Mouse (Mus musculus) hindbrain, embryonic 12.5 days (tissue): ENCODE data around the gene Scel. TPM values are rescaled to one million over a fixed set of nuclear protein-coding genes. Genes with fewer than 3 reads are reported as not detected.

Experiments
- ATAC-seq: fragments of 200-750 bp; cut with Nextera tagmentation; 2 replicates; pipeline ENCODE4 v1.8.0; 2017; ENCODE audit warnings: moderate TSS enrichment; ENCODE audit not compliant: low FRiP score
- H3K27ac ChIP-seq: fragments of 300-500 bp; sonication (generic); 2 replicates; pipeline ENCODE4 v1.5.1; 2016; ENCODE audit warnings: mild to moderate bottlenecking
- H3K27me3 ChIP-seq: fragments of 300-500 bp; sonication (generic); 2 replicates; pipeline ENCODE4 v1.6.1; 2016; ENCODE audit warnings: mild to moderate bottlenecking
- H3K36me3 ChIP-seq: fragments of 300-500 bp; sonication (generic); 2 replicates; pipeline ENCODE4 v1.6.1; 2016; ENCODE audit warnings: mild to moderate bottlenecking
- H3K4me1 ChIP-seq: fragments of 300-500 bp; sonication (generic); 2 replicates; pipeline ENCODE4 v1.6.1; 2016
- H3K4me2 ChIP-seq: fragments of 300-500 bp; sonication (generic); replicated peaks from 2 replicates; pipeline ENCODE4 v1.6.1; 2016; ENCODE audit warnings: mild to moderate bottlenecking
- H3K4me3 ChIP-seq: fragments of 300-500 bp; sonication (generic); 2 replicates; pipeline ENCODE4 v1.5.1; 2016; ENCODE audit warnings: mild to moderate bottlenecking
- H3K9ac ChIP-seq: fragments of 300-500 bp; sonication (generic); 2 replicates; pipeline ENCODE4 v1.6.1; 2016; ENCODE audit warnings: mild to moderate bottlenecking, moderate library complexity
- H3K9me3 ChIP-seq: fragments of 300-500 bp; sonication (generic); replicated peaks from 2 replicates; pipeline ENCODE4 v1.6.1; 2016; ENCODE audit warnings: mild to moderate bottlenecking
- WGBS: fragments of 180-500 bp; shearing (Covaris S2); methylation state at CpG from one replicate; pipeline ENCODE4 v1.1.7; 2016; 5-methylcytosine and 5-hydroxymethylcytosine counted together
- polyA plus RNA-seq: library from polyadenylated mRNA; unstranded; fragments of >200 nt; fragmentation: Nextera tagmentation; extraction: Ambion mirVana; gene quantifications from 2 replicates; pipeline ENCODE4 v1.2.1, GENCODE M21; 2016

Scel gene
- polyA plus RNA-seq, 1 experiment from 2014 or later, result 0.12 TPM

GRCm38 (mm10) chr14:103481514-103481913, 31.6 kb upstream of the Scel start:
- Histone ChIP-seq H3K9ac (no peak overlapping the region), H3K4me1 (no peaks in the 10 kb centered on the region), H3K9me3 (no peaks in the 10 kb centered on the region)

DNA sequence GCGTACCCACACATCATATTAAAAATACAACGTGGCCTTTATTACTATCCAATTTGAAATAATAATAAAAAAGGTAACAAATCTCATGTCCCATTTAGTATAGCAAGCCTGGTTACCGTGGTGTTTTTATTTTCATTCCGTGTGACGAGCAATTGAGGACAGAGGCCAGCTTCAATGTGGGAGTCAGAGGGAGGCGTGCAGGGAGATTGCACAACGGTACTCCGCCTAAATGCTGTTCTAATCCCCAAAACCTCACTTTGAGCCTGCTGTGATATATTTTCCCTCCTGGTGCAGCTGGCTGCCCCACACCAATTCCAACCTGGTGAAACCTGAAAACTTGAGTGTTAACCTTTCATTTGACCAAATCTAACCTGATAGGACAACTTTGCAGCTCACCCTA, 27.5 kb upstream of the Scel start:
- no peak for ATAC-seq

More at GRCm38 (mm10) chr14:103481514-103481913, 31.6 kb upstream of the Scel start:
- Histone ChIP-seq H3K27ac (no peak overlapping the region), H3K27me3 (no peaks in the 10 kb centered on the region), H3K36me3 (no peaks in the 10 kb centered on the region), H3K4me2 (no peak overlapping the region), H3K4me3 (no peak overlapping the region)
- no peak for ATAC-seq
- WGBS, result 85% methylated on average over 7 of the region's 7 CpGs

GRCm38 (mm10) chr14:103486974-103487373, 26.2 kb upstream of the Scel start:
- Histone ChIP-seq H3K4me3 (no peak overlapping the region), H3K36me3 (no peaks in the 10 kb centered on the region), H3K4me2 (no peak overlapping the region), H3K9ac (no peak overlapping the region), H3K27ac (no peak overlapping the region), H3K9me3 (0 out of 2 replicates have a peak, but pooled peaks cover 5% of the 10 kb centered on the region), H3K27me3 (no peaks in the 10 kb centered on the region), H3K4me1 (no peaks in the 10 kb centered on the region)
- WGBS, result 93% methylated on average over 5 of the region's 5 CpGs
- no peak for ATAC-seq

More for the DNA sequence above, 27.5 kb upstream of the Scel start:
- Histone ChIP-seq H3K27me3 (no peaks in the 10 kb centered on the region), H3K36me3 (no peaks in the 10 kb centered on the region), H3K4me1 (no peaks in the 10 kb centered on the region), H3K27ac (no peak overlapping the region), H3K9ac (no peak overlapping the region), H3K4me2 (no peak overlapping the region), H3K4me3 (no peak overlapping the region), H3K9me3 (no peaks in the 10 kb centered on the region)
- 93% methylated on average over 8 of the region's 8 CpGs for whole genome bisulfite sequencing

DNA sequence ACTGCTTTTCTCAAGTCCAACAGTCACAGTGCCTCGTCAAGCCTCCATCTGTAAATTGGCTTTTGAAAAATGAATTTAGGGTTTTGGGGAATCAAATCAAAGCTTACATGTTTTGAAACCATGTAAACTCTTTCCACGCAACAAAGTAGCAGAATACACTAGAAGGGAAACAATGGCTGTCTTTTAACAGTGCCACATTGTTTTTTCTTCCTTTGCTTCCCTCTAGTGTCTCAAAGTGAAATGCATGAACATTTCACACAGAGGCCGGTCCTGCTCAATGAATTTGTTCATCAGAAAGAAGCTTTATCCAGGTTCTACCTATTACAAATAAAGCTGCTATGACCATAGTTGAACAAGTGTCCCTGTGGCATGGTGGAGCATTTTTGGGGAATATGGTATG, 24.5 kb upstream of the Scel start:
- no peak for ATAC-seq
- WGBS, result 71% methylated on average over 3 of the region's 3 CpGs
- H3K4me2 ChIP-seq, result no peak overlapping the region

DNA sequence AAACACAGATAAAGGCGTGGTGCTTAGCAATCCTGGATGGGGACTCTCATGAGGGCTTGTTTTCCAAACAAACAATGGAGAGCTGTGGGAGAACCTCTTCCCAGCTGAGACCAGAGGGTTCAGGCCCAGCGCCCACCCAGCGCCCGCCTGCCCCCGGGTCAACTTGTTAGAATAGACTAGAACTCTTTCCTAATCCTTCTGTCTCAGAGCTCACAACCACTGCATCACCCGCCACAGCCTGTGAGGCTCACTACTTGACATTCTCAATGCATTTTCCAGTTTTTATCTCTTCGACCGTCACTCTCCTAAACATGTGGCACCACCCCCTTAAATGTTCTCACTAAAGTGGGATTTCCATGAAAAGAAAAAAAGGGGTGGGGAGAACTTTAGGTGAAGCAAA, 14.9 kb upstream of the Scel start:
- Histone ChIP-seq H3K4me2 (no peak overlapping the region), H3K27me3 (no peaks in the 10 kb centered on the region), H3K4me3 (no peak overlapping the region), H3K9me3 (no peaks in the 10 kb centered on the region; the same call in 1 of the 2 replicates), H3K36me3 (no peaks in the 10 kb centered on the region), H3K4me1 (peaks cover 11% of the 10 kb centered on the region; the same call in 1 of the 2 replicates), H3K27ac (no peak overlapping the region), H3K9ac (no peak overlapping the region)
- 60% methylated on average over 8 of the region's 8 CpGs for WGBS
- no peak for ATAC-seq

More for the DNA sequence above, 24.5 kb upstream of the Scel start:
- H3K4me3 ChIP-seq, result no peak overlapping the region
- no peak overlapping the region for H3K9ac ChIP-seq
- H3K9me3 ChIP-seq, result peaks cover 5% of the 10 kb centered on the region; the same call in 1 of the 2 replicates
- no peaks in the 10 kb centered on the region for H3K36me3 ChIP-seq
- H3K27me3 ChIP-seq, result no peaks in the 10 kb centered on the region
- H3K4me1 ChIP-seq, result no peaks in the 10 kb centered on the region
- H3K27ac ChIP-seq, result no peak overlapping the region

DNA sequence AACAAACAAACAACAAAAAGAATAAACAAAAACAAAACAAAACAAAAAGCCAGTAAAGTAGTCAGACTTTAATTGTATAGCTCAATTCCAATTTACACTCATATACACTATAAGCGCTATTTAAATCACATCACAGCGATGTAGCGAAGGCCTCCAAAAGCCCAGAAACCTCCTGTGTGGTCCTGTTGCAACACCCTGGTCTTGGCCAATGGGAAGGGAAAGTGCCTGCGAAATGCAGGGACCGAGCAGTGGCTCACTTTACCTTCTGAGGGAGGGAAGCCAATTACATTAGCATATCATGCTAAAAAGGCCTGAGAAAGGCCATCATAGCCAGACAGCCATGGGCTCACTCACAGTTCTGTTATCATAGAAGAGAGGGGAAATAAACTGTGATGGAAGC, 14.5 kb upstream of the Scel start:
- Histone ChIP-seq H3K27me3 (no peaks in the 10 kb centered on the region), H3K4me1 (peaks cover 11% of the 10 kb centered on the region; the same call in 1 of the 2 replicates), H3K36me3 (no peaks in the 10 kb centered on the region), H3K4me3 (no peak overlapping the region), H3K4me2 (no peak overlapping the region), H3K9me3 (no peaks in the 10 kb centered on the region), H3K27ac (no peak overlapping the region), H3K9ac (no peak overlapping the region)
- 79% methylated on average over 5 of the region's 5 CpGs for WGBS
- no peak for ATAC-seq

DNA sequence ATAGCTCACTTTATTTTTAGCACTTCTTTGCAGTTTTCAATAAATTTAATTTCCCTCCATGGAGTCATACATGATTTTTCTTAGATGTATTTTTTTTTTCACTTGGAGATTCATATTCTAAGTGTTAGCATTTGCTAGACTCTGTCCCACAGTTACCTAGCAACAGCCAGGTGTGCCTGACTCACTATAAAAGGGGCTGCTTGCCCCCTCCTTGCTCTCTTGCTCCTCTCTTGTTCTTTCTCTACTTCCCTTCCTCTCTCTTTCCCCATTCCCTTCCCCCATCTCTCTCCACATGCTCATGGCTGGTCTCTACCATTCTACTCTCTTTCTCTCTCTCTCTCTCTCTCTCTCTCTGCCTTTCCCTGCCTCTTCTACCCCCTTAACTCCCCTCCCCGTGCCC, 14.1 kb upstream of the Scel start:
- Histone ChIP-seq H3K9ac (no peak overlapping the region), H3K4me3 (no peak overlapping the region), H3K27me3 (no peaks in the 10 kb centered on the region), H3K36me3 (no peaks in the 10 kb centered on the region), H3K4me1 (peaks cover 11% of the 10 kb centered on the region; the same call in 1 of the 2 replicates), H3K4me2 (no peak overlapping the region), H3K9me3 (no peaks in the 10 kb centered on the region), H3K27ac (no peak overlapping the region)
- no peak for ATAC-seq
- WGBS, result 26% methylated on average over 1 of the region's 1 CpGs

GRCm38 (mm10) chr14:103500309-103500708, 12.8 kb upstream of the Scel start:
- Histone ChIP-seq H3K4me2 (no peak overlapping the region), H3K4me3 (no peak overlapping the region), H3K9me3 (no peaks in the 10 kb centered on the region), H3K27ac (no peak overlapping the region), H3K9ac (no peak overlapping the region), H3K27me3 (no peaks in the 10 kb centered on the region), H3K4me1 (peaks cover 11% of the 10 kb centered on the region; the same call in 1 of the 2 replicates), H3K36me3 (no peaks in the 10 kb centered on the region)
- WGBS, result 21% methylated on average over 7 of the region's 7 CpGs
- ATAC-seq, result no peak

GRCm38 (mm10) chr14:103500941-103501340, 12.2 kb upstream of the Scel start:
- no peak for ATAC-seq
- WGBS, result 16% methylated on average over 4 of the region's 4 CpGs

DNA sequence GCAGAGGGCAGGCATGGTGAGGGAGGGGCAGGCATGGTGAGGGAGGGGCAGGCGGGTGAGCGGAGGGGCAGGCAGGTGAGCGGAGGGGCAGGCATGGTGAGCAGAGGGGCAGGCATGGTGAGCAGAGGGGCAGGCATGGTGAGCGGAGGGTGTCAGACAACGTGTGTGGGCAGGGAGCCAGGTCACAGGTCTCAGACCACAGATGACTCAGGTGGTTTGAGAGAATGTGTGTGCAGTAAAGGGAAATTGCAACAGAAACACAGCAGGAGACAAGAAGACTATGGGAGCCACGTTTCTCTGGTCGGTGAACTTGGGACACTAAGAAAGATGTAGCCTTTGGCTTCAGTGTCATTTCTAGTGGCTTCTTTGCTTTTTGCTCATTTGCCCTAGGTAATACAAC, 8.6 kb upstream of the Scel start:
- no peak for ATAC-seq
- 78% methylated on average over 7 of the region's 7 CpGs for WGBS

More at GRCm38 (mm10) chr14:103500941-103501340, 12.2 kb upstream of the Scel start:
- H3K4me2 ChIP-seq, result no peak overlapping the region
- no peaks in the 10 kb centered on the region for H3K36me3 ChIP-seq
- H3K9ac ChIP-seq, result no peak overlapping the region
- H3K27me3 ChIP-seq, result no peaks in the 10 kb centered on the region
- no peaks in the 10 kb centered on the region for H3K9me3 ChIP-seq
- H3K4me1 ChIP-seq, result peaks cover 11% of the 10 kb centered on the region; the same call in 1 of the 2 replicates
- no peak overlapping the region for H3K27ac ChIP-seq
- no peak overlapping the region for H3K4me3 ChIP-seq

DNA sequence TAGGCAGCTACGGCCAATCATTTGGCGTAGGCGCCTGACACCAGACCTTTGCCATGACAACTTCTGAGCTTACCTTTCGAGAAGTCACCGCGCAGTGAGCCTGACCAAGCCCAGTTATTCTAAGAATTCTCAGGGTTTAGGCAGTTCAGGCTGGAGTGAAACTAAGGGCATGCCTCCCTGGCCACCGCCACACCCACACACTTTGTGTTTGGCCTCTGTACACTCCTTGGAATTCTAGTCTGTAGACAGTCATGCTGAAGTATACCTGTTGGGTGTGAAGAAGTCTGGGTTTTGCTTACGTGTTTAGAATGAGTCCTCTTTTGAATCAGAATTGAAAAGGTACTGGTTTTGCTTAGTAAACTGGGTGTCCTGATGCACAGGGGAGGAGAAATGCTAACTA, 3.6 kb upstream of the Scel start:
- H3K27me3 ChIP-seq, result no peaks in the 10 kb centered on the region
- no peak overlapping the region for H3K4me2 ChIP-seq
- ATAC-seq, result no peak
- H3K4me1 ChIP-seq, result peaks cover 8% of the 10 kb centered on the region
- WGBS, result 96% methylated on average over 8 of the region's 8 CpGs
- H3K36me3 ChIP-seq, result no peaks in the 10 kb centered on the region
- no peak overlapping the region for H3K4me3 ChIP-seq
- no peak overlapping the region for H3K9ac ChIP-seq
- H3K9me3 ChIP-seq, result no peaks in the 10 kb centered on the region
- no peak overlapping the region for H3K27ac ChIP-seq

More for the DNA sequence above, 8.6 kb upstream of the Scel start:
- Histone ChIP-seq H3K4me1 (peaks cover 7% of the 10 kb centered on the region; the same call in 1 of the 2 replicates), H3K4me2 (no peak overlapping the region), H3K9me3 (no peaks in the 10 kb centered on the region), H3K27me3 (no peaks in the 10 kb centered on the region), H3K27ac (no peak overlapping the region), H3K36me3 (no peaks in the 10 kb centered on the region), H3K9ac (no peak overlapping the region), H3K4me3 (no peak overlapping the region)

- Histone ChIP-seq H3K9ac (no peak overlapping the region), H3K4me3 (no peak overlapping the region), H3K27ac (no peak overlapping the region), H3K27me3 (no peaks in the 10 kb centered on the region), H3K36me3 (no peaks in the 10 kb centered on the region), H3K4me2 (peak overlapping the region; percentile 37), H3K4me1 (peaks cover 8% of the 10 kb centered on the region), H3K9me3 (no peaks in the 10 kb centered on the region)
- WGBS, result 66% methylated on average over 7 of the region's 7 CpGs
- ATAC-seq, result no peak
Measured at GRCm38 (mm10) chr14:103513473-103513811, 300 bp downstream of the Scel start.

DNA sequence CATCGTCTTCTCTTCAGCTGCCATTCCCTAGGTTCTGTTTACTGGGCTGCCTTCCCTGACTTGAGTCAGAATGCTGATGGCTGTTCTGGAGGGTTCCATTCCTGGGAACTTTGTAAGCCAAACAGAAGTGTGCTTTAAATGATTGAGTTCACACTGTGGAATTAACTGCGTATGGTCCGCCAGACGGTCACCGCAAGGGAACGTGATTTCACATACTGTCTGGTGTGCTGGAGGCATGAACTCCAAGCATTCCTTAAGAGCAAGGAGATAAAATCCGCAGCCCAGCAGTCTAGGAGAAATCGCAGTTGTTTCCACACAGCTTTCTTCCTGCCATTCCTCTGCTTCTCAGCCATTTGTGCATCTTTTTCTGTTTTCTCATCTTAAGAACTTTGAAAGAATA, 2.3 kb downstream of the Scel start:
- H3K36me3 ChIP-seq, result no peaks in the 10 kb centered on the region
- WGBS, result 91% methylated on average over 8 of the region's 8 CpGs
- peaks cover 8% of the 10 kb centered on the region for H3K4me1 ChIP-seq
- no peaks in the 10 kb centered on the region for H3K27me3 ChIP-seq
- no peak for ATAC-seq
- no peak overlapping the region for H3K27ac ChIP-seq
- H3K9me3 ChIP-seq, result no peaks in the 10 kb centered on the region
- no peak overlapping the region for H3K4me2 ChIP-seq
- no peak overlapping the region for H3K4me3 ChIP-seq
- no peak overlapping the region for H3K9ac ChIP-seq
